Mouse (Mus musculus) adrenal gland, postnatal 10 days (tissue): ENCODE data around the gene Dnajc7. TPM values are rescaled to one million over a fixed set of nuclear protein-coding genes. Genes with fewer than 3 reads are reported as not detected.
"Not testable (repeated sequence)": the region's sequence is repeated elsewhere in the genome, so short reads cannot be mapped to it uniquely, and the experiment has no call there.

Experiments
- DNase-seq: peaks from one replicate; pipeline ENCODE4 v3.0.0; 2021; ENCODE audit warnings: mixed read lengths
- long read RNA-seq, 2 experiments: library from polyadenylated mRNA; stranded (forward); transcript quantifications; one replicate each; pipeline ENCODE4 v2.0.0; 2021
- total RNA-seq, 2 experiments: library from RNA; stranded (reverse); gene quantifications; 2 replicates each; pipeline ENCODE4 v1.2.3; 2021

Gene Dnajc7
- 100 to 1,000 TPM; 212 to 265 TPM for total RNA-seq
- long read RNA-seq, experiment 1, transcript Dnajc7-201 (14 exons, 2,330 nt) = major isoform, 188 of 254 reads
- long read RNA-seq, experiment 1, transcript Dnajc7-209 (5 exons, 1,008 nt) = minor isoform, 9 of 254 reads
- long read RNA-seq, experiment 1, partial matches to known transcripts = 9 of 254 reads
- long read RNA-seq, experiment 1, other reads (novel, unspliced or antisense) = 48 of 254 reads
- long read RNA-seq, experiment 2, transcript Dnajc7-201 (14 exons, 2,330 nt) = major isoform, 15 of 35 reads
- long read RNA-seq, experiment 2, transcript Dnajc7-209 (5 exons, 1,008 nt) = minor isoform, 5 of 35 reads
- long read RNA-seq, experiment 2, partial matches to known transcripts = 6 of 35 reads
- long read RNA-seq, experiment 2, other reads (novel, unspliced or antisense) = 8 of 35 reads

GRCm38 (mm10) chr11:100619982-100620381 lies at the start of gene Dnajc7:
Dnajc7 (minus strand) TSS chr11:100620168.
- no peak for DNase-seq

GRCm38 (mm10) chr11:100659806-100660205 lies 39.8 kb upstream of the Dnajc7 start:
- no peak for DNase-seq

DNA sequence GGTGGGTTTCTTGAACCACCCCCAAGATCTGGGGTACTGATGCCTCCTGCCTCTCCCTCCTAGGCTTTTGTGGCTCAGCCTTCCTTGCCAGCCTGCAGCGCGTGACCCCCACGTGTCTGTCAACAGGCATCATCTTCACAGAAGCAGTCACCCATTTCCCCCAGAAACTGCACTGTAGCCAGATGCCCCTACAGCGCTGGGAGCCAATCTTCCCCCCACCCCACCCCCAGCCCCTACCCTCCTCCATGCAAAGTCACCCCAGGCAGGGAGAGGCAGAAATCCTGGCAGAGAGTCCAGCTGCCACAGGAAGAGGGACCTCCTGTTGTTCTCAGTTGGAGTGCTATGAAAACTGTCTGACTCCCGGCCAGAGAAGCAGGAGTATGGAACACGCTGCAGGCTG lies 36.5 kb upstream of the Dnajc7 start:
- DNase-seq = no peak

GRCm38 (mm10) chr11:100655589-100655988 lies 35.6 kb upstream of the Dnajc7 start:
- DNase-seq = not testable (repeated sequence)

- DNase-seq = peak; percentile 63
These were observed 31.8 kb upstream of the Dnajc7 start for GRCm38 (mm10) chr11:100651748-100652147.

DNA sequence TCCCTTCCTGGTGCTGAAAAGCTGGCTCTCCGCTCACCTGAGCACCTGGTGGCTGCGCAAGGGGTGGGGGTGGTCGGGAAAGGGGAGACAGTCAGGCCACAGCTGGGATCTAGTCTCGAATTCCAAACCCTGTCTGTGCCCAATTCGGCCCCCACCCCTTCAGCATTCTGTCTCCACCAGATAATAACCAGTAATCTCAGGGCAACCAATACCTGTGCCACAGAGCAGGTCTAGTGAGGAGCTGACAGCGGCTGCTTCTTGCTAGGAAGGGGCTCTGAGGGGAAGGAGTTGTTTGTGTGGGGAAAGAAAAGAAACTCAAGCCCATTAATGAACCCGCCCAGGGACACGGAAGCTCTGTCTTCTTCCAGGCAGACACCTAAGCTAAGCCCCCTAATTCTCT lies 31.2 kb upstream of the Dnajc7 start:
- no peak for DNase-seq

DNA sequence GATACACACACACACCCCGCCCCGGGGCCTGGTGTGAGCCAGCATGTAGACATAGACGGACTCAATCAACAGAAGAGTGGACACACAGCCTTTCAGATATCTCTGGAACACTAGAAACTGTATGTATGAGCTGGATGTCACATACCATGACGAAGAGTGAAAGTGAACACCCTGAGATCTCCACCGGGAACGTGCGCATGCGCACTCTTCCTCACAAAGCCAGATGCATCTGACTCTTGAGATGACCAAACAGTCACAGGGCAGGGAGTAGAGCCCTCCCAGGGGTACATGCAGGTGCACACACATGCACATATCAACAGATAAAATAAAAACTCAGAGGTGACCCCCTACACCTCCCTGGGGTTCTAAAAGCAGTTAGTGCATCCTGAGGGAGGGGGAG lies 28.4 kb upstream of the Dnajc7 start:
- DNase-seq = no peak

GRCm38 (mm10) chr11:100646265-100646664 lies 26.3 kb upstream of the Dnajc7 start:
- DNase-seq = peak; percentile 68

GRCm38 (mm10) chr11:100643612-100644575 lies 23.9 kb upstream of the Dnajc7 start:
- peak; percentile 61 for DNase-seq

DNA sequence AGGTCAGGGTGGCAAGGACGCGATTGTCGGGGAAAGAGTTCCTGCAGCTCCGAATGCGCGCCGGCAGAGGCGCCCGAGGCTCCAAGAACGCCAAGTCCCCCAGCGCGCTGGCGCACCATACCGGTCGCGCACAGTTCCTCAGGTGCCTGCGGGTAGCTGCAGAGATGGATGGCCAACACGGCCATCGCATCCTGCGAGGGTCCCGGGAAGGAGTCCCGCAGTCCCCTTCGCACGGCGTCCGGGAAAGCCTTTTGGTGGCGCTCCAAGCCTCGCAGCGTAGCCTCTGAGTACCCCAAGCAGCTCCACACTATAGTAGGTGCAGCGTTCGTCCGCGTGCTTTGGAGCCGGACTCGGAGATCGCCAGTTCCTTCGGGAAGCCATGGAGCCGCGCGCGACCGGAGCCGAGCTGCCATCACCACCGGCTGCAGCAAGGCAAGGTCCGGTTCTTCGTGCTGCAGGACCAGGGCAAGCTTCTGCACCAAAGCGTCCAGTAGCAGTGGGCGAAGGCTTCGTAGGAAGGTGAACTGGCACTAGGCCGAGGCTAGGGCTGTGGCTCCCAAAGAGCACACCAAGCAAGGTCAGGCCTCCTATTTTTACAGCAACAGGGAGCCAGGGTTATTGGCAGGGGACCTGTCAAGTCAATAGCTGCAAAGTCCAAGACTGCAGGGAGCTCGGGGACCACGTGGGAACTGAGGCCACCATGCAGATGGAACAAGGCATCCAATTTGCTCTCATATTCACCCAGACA lies 20.4 kb upstream of the Dnajc7 start:
- DNase-seq = peak; percentile 55

- no peak for DNase-seq
These were observed 14.6 kb upstream of the Dnajc7 start for GRCm38 (mm10) chr11:100634530-100634929.

DNA sequence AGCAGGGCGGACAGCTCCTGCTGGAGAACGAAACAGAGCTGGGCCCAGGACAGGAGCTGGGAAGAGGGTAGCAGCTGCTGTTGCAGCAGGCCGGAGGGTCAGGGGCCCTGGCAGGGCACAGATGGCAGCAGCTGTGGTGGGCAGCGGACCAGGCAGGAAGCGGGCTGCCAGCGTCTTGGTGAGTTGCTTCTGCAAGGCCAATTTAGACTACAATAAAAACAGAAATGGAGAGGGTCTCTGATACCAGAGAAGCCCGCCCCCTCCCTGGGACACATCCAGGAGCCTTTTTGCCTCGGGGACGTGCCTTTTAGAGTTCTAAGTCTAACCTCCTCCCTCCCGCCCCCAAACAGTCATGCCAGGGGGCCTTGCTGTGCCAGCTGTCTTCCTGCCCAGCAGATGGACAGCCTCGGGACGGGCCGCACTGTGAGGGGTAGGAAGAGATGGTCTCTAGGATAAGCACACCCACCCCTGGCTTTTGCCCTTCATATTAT lies 8.9 kb upstream of the Dnajc7 start:
- no peak for DNase-seq

DNA sequence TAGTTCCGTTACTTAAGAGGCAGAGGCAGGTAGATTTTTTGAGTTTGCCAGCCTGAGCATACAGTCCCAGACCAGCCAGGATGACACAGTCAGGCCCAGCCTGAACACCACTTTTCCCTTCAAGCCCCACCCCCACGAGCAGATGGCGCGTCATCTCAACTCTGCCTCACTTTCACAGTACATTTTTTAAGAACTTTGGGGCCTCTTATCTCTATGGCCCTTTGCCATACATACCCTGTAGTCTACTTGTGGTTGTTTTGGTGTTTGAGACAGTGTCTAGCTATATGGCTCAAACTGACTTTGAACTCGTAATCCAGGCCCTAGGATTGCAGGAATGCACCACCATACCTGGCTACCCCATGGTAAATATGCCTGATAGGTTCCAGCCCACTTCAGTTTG lies 8.1 kb upstream of the Dnajc7 start:
- DNase-seq = no peak

- peak; percentile 90 for DNase-seq
These were observed 6.8 kb upstream of the Dnajc7 start for GRCm38 (mm10) chr11:100626701-100627195.

DNA sequence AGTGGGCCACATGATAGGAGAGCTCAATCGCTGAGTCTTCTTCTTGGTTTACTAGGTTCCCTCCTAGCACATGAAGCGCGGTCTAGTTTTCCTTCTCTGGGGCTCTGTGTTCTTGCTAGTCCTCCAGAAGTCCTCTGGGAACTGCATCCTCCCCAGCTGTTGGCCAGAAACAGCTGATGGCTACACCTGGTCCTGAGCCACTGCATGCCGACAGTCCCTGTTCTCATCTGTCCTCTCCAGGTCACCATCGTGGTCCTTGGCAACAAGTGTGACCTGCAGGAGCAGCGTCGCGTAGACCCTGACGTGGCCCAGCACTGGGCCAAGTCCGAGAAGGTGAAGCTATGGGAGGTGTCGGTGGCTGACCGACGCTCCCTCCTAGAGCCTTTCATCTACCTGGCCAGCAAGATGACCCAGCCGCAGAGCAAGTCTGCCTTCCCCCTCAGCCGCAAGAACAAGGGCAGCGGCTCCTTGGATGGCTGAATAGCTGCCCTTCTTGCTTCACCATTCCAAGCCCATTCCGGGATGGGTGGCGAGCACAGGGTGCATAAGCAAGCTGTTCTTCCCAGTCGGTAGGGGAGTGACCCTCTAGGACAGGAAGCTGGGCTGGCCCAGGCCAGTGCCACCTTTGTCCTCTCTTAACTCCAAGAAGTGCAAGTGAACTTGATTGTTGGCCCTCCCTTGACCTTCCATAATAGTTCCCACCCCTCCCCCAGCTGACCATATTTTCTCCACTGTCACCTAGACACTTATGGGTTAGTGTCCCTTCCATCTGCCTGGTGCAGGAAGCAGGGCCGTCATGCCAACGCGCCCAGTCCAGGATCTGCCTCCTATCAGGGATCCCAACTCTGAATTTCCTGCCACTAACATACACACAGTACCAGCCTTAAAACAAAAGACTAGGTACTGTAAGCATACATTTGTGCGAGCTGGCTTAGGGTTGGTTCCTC lies 6.1 kb upstream of the Dnajc7 start:
- DNase-seq = no peak

GRCm38 (mm10) chr11:100623867-100624266 lies 3.9 kb upstream of the Dnajc7 start:
- peak; percentile 59 for DNase-seq

DNA sequence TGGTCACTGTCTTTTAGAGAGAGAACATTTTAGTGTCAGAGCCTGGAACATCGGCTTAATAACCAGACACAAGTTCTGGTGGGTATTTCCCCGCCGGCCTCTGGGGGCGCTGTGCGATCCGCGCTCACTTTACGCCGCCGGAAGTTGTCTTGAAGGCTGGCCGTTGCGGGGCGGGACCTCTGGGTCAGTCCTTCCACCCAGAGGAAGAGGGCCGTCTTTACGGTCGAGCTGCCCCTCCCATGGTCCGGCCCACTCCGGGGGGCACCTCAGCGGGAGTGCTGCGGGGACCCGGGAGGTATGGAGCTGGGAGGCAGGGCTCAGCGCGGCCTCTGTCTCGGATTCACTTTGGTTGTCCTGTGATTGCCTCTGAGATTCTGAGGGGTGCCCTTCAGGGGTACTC lies 2.7 kb upstream of the Dnajc7 start:
- DNase-seq = peak; percentile 97

GRCm38 (mm10) chr11:100619485-100619975 lies 438 bp downstream of the Dnajc7 start:
- DNase-seq = peak; percentile 95

- DNase-seq = peak; percentile 82
These were observed 1.0 kb downstream of the Dnajc7 start, which contains the start of gene Nkiras2 for GRCm38 (mm10) chr11:100618761-100619484. Nkiras2 (plus strand) TSS chr11:100619244.

- peak; percentile 47 for DNase-seq
These were observed 2.5 kb downstream of the Dnajc7 start for GRCm38 (mm10) chr11:100617480-100617879.
